ENCODE assay signal across 22 mouse cellular contexts in genomic region chr2:143133931-143134330, GRCm38 (mm10). TPM values are rescaled to one million over a fixed set of nuclear protein-coding genes. Genes with fewer than 3 reads are reported as not detected.
DNase-seq lines count a peak whose midpoint lies in the region; TF ChIP-seq lines count a peak whose summit lies in the region.
"Had no signal": no experiment of that assay in that cellular context is flagged by ENCODE, and none has a peak within 500 bp of the region (broad histone marks: within the 10 kb centered on the region; RNA-seq: fewer than 3 reads in every experiment).

No protein-coding gene starts in this region.

- no peak for DNase-seq in left cerebral cortex, adult 2 months (ENCODE audit: extremely low spot score in 1 of 2, low spot score in 2 of 2)
- DNase-seq in left cerebral cortex, postnatal 4 days = no peak
- peak; percentile 46 for DNase-seq in brain, adult 2 months (ENCODE audit: low read depth, low spot score)
- DNase-seq in thymus, adult 2 months = no peak
- no peak for DNase-seq in adrenal gland, postnatal 4 days (ENCODE audit: low spot score in 2 of 2)
- DNase-seq: adrenal gland, adult 2 months; adrenal gland, postnatal 10 days; adrenal gland, postnatal 25 days; cerebellum, adult 11 months; cerebellum, adult 18-20 months; cerebellum, adult 8-10 months; cerebellum, adult 9-11 months; cerebellum, postnatal 14 days; cerebellum, postnatal 36 days had no signal

- TF ChIP-seq CTCF in left cerebral cortex, adult 2 months (IDR thresholded peaks at IDR 0.05) = no peak
- no peak for TF ChIP-seq CTCF in cortical plate, adult 2 months (IDR thresholded peaks at IDR 0.05; ENCODE audit: extremely low read depth, insufficient read depth, low read length)
- TF ChIP-seq CTCF in thymus, adult 2 months (IDR thresholded peaks at IDR 0.05; ENCODE audit: borderline replicate concordance, control insufficient read depth, extremely low read depth, insufficient read depth, low read length, poor library complexity) = no peak

- peaks cover 5% of the 10 kb centered on the region; the same call in 1 of the 2 replicates for H3K4me1 ChIP-seq in cortical plate, adult 2 months (ENCODE audit: control insufficient read depth, insufficient read depth, low read length)
- H3K4me1 ChIP-seq in thymus, adult 2 months (replicated peaks; ENCODE audit: control insufficient read depth, insufficient read depth, low read length) = no peaks in the 10 kb centered on the region
- H3K4me1 ChIP-seq: embryonic facial prominence, embryonic 10.5 days; embryonic facial prominence, embryonic 12.5 days; forebrain, embryonic 12.5 days had no signal

- no peak for TF ChIP-seq POLR2A in cortical plate, adult 2 months (IDR thresholded peaks at IDR 0.05; ENCODE audit: extremely low read depth, insufficient read depth, low read length)
- TF ChIP-seq POLR2A in thymus, adult 2 months (IDR thresholded peaks at IDR 0.05; ENCODE audit: control insufficient read depth, extremely low read depth, insufficient read depth, low read length, poor library complexity) = no peak

- no peak overlapping the region for H3K4me3 ChIP-seq in left cerebral cortex, adult 2 months
- no peak overlapping the region for H3K4me3 ChIP-seq in cortical plate, adult 2 months (ENCODE audit: insufficient read depth, low read length)
- no peak overlapping the region for H3K4me3 ChIP-seq in thymus, adult 2 months (ENCODE audit: control insufficient read depth, insufficient read depth, low read length)
- H3K4me3 ChIP-seq: embryonic facial prominence, embryonic 10.5 days; embryonic facial prominence, embryonic 12.5 days; forebrain, embryonic 12.5 days had no signal

- no peaks in the 10 kb centered on the region for H3K27me3 ChIP-seq in thymus, adult 2 months (ENCODE audit: control insufficient read depth, insufficient read depth, low read length)
- H3K27me3 ChIP-seq: embryonic facial prominence, embryonic 12.5 days; forebrain, embryonic 12.5 days had no signal

- intact Hi-C loops in left cerebral cortex, adult 2 months (cut with DNase I) = no loop called here
- intact Hi-C loops in left cerebral cortex, postnatal 4 days (cut with DNase I) = loop anchor here (10.0 kb wide), 2 partner anchors 421 to 851 kb away; no protein-coding TSS in a partner anchor

- H3K36me3 ChIP-seq in thymus, adult 2 months (ENCODE audit: control insufficient read depth, insufficient read depth, low read length) = no peaks in the 10 kb centered on the region
- H3K36me3 ChIP-seq: embryonic facial prominence, embryonic 10.5 days; embryonic facial prominence, embryonic 12.5 days; forebrain, embryonic 12.5 days had no signal

- peak overlapping the region; percentile 75 for H3K27ac ChIP-seq in left cerebral cortex, adult 2 months
- H3K27ac ChIP-seq in cortical plate, adult 2 months (ENCODE audit: insufficient read depth, low read length) = peak overlapping the region; percentile 48
- H3K27ac ChIP-seq in thymus, adult 2 months (ENCODE audit: control insufficient read depth, insufficient read depth, low read length) = no peak overlapping the region
- H3K27ac ChIP-seq: embryonic facial prominence, embryonic 10.5 days; embryonic facial prominence, embryonic 12.5 days; forebrain, embryonic 12.5 days had no signal

- 87% methylated on average over 2 of the region's 2 CpGs for whole genome bisulfite sequencing in thymus, adult 2 months

RNA-seq across cellular contexts. Expression of gene Otor, which starts 55.7 kb away (rescaled TPM):
- total RNA-seq in left cerebral cortex, adult 2 months (2021) = not detected
- 1 to 10 TPM in 1 of 2 experiments, not detected in 1; 1.7 TPM for total RNA-seq in left cerebral cortex, postnatal 4 days (2021)
- not detected in 2 replicates for polyA plus RNA-seq in cortical plate, adult 2 months (2012; rRNA removed)
- not detected in 2 replicates for polyA plus RNA-seq in thymus, adult 2 months (2012; rRNA removed)
- not detected for total RNA-seq in adrenal gland, postnatal 4 days (2021)
- total RNA-seq: adrenal gland, adult 2 months; adrenal gland, postnatal 10 days; adrenal gland, postnatal 25 days; common myeloid progenitor, adult 5-6 weeks; ES-E14; MEL had no signal
- polyA plus RNA-seq: adrenal gland, adult 2 months; C2C12 had no signal
